8 mouse cellular contexts compared by ENCODE assay signal in the genomic region with DNA sequence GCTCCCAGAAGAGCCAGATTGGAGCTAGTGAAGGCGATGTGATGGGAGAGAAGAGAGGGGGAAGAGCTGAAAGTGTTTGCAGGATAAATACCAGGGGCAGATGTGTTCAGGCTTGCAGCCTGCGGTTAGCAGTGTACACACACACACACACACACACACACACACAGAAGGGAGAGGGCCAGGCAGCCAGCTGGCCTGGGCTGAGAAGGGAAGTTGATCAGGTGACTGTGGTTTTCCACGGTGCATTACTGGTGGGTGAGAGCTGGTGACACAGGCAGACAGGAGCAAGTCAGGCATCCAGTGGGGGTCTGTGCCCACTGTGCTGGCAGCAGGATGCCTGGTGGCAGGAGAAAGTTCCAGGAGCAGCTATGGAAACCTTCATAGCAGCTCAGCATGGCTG.
DNase-seq lines count a peak whose midpoint lies in the region; ATAC-seq lines count a peak whose summit lies in the region.

No protein-coding gene starts in this region.

- peak; percentile 63 for ATAC-seq in midbrain, embryonic 15.5 days (replicated peaks)

- H3K36me3 ChIP-seq in midbrain, embryonic 15.5 days (replicated peaks) = no peaks in the 10 kb centered on the region

- peak; percentile 28 for DNase-seq in layer of hippocampus, adult 11-12 months (ENCODE audit: low spot score)
- no peak for DNase-seq in layer of hippocampus, postnatal 25 days (ENCODE audit: extremely low spot score in 1 of 2, low spot score in 1 of 2)
- peak; percentile 14 for DNase-seq in T-cell, adult 2 months (ENCODE audit: low spot score)
- peak; percentile 25 for DNase-seq in heart, postnatal 4 days
- DNase-seq in c-Kit-positive CD71-positive TER-119-positive erythroid progenitor cells, embryonic 14.5 days (ENCODE audit: low spot score) = no peak
- no peak for DNase-seq in ovary, adult 18-20 months (ENCODE audit: low spot score)
- DNase-seq in left cerebral cortex, postnatal 36 days (ENCODE audit: low spot score in 2 of 2) = no peak

- 62% methylated on average over 3 of the region's 3 CpGs for WGBS in midbrain, embryonic 15.5 days

- no peak overlapping the region for H3K4me2 ChIP-seq in midbrain, embryonic 15.5 days

- H3K4me3 ChIP-seq in midbrain, embryonic 15.5 days = no peak overlapping the region

- no peak overlapping the region for H3K9ac ChIP-seq in midbrain, embryonic 15.5 days

- H3K27me3 ChIP-seq in midbrain, embryonic 15.5 days (replicated peaks) = no peaks in the 10 kb centered on the region

- intact Hi-C loops in left cerebral cortex, postnatal 36 days (cut with DNase I) = no loop called here

- no peaks in the 10 kb centered on the region for H3K9me3 ChIP-seq in midbrain, embryonic 15.5 days

- H3K4me1 ChIP-seq in midbrain, embryonic 15.5 days = no peaks in the 10 kb centered on the region

- no peak overlapping the region for H3K27ac ChIP-seq in midbrain, embryonic 15.5 days

Comparison
In these comparisons a context has a peak if more than half of its experiments do, and no peak if none do; other contexts are left out.
1. DNase-seq: peak in layer of hippocampus, adult 11-12 months (single experiment), T-cell, adult 2 months (single experiment) and heart, postnatal 4 days (single experiment); none in layer of hippocampus, postnatal 25 days (0 of 2), c-Kit-positive CD71-positive TER-119-positive erythroid progenitor cells, embryonic 14.5 days (single experiment), ovary, adult 18-20 months (single experiment) and left cerebral cortex, postnatal 36 days (0 of 2).